Mouse (Mus musculus) liver, adult 2 months (tissue): ENCODE data around the gene Ccr7. TPM values are rescaled to one million over a fixed set of nuclear protein-coding genes. Genes with fewer than 3 reads are reported as not detected.

Experiments used
- DNase-seq: peaks from one replicate; pipeline ENCODE4 v3.0.0-alpha.2; 2011; ENCODE audit warnings: low read depth, low spot score; ENCODE audit errors: extremely low read depth
- H3K27ac ChIP-seq: fragments of 200-500 bp; replicated peaks from 2 replicates; pipeline ENCODE4 v1.5.1; 2012; ENCODE audit warnings: low read depth, mild to moderate bottlenecking, control low read depth, inconsistent platforms, low read length; ENCODE audit not compliant: insufficient read depth
- H3K27me3 ChIP-seq: fragments of 200-500 bp; 2 replicates; pipeline ENCODE4 v1.6.1; 2012; ENCODE audit warnings: mild to moderate bottlenecking, moderate library complexity, low read length, inconsistent platforms; ENCODE audit not compliant: control insufficient read depth, insufficient read depth
- H3K36me3 ChIP-seq: fragments of 200-500 bp; 2 replicates; pipeline ENCODE4 v1.6.1; 2012; ENCODE audit warnings: low read length, inconsistent platforms; ENCODE audit not compliant: control insufficient read depth, insufficient read depth
- H3K4me1 ChIP-seq: fragments of 200-500 bp; 2 replicates; pipeline ENCODE4 v1.6.1; 2011; ENCODE audit warnings: low read length; ENCODE audit not compliant: control insufficient read depth, insufficient read depth
- H3K4me3 ChIP-seq: fragments of 200-500 bp; 2 replicates; pipeline ENCODE4 v1.5.1; 2011; ENCODE audit warnings: low read depth, mild to moderate bottlenecking, control low read depth, low read length, moderate library complexity; ENCODE audit not compliant: insufficient read depth
- H3K79me2 ChIP-seq: fragments of 200-500 bp; 2 replicates; pipeline ENCODE4 v1.6.1; 2012; ENCODE audit warnings: inconsistent platforms, mild to moderate bottlenecking, low read length, moderate library complexity; ENCODE audit not compliant: control insufficient read depth, insufficient read depth
- H3K9ac ChIP-seq: fragments of 200-500 bp; 2 replicates; pipeline ENCODE4 v1.6.1; 2012; ENCODE audit warnings: low read depth, mild to moderate bottlenecking, control low read depth, inconsistent platforms, low read length
- CTCF ChIP-seq: fragments of 200-500 bp; IDR thresholded peaks from 2 replicates; pipeline ENCODE4 v1.5.1; 2011; ENCODE audit warnings: low read depth, low read length, control low read depth
- POLR2A ChIP-seq: fragments of 200-500 bp; IDR thresholded peaks from 2 replicates; pipeline ENCODE4 v1.6.1; 2011; ENCODE audit warnings: low read length, control low read depth; ENCODE audit not compliant: insufficient read depth; ENCODE audit errors: extremely low read depth
- WGBS: fragments of 180-500 bp; shearing (Covaris S2); methylation state at CpG from one replicate; pipeline ENCODE4 v1.1.7; 2018; 5-methylcytosine and 5-hydroxymethylcytosine counted together
- polyA plus RNA-seq: library from polyadenylated mRNA; depleted of rRNA; stranded (reverse); fragments of >200 nt; gene quantifications from 2 replicates; pipeline ENCODE4 v1.2.3, GENCODE M21; 2012; rRNA removed
- total RNA-seq: library from RNA; depleted of rRNA; stranded (reverse); fragments of >200 nt; gene quantifications from 2 replicates; pipeline ENCODE4 v1.2.3, GENCODE M21; 2014; rRNA removed

Gene Ccr7
- total RNA-seq (0.55 and 0.74 TPM in 2 replicates), polyA plus RNA-seq (0.91 and 1.5 TPM in 2 replicates)

GRCm38 (mm10) chr11:99154987-99155641 lies at the start of gene Ccr7:
Gene Ccr7, minus strand, starts transcription at chr11:99155077.
- no peak within 1 kb of the TSS for H3K4me3 ChIP-seq
- no peak for DNase-seq
- H3K79me2 ChIP-seq, result no peaks in the 10 kb centered on the region
- H3K4me1 ChIP-seq, result 0 out of 2 replicates have a peak, but pooled peaks cover 1% of the 10 kb centered on the region
- no peaks in the 10 kb centered on the region for H3K36me3 ChIP-seq
- H3K27ac ChIP-seq, result no peak within 1 kb of the TSS
- 73% methylated on average over 12 of the region's 12 CpGs for WGBS
- TF ChIP-seq CTCF, result no peak
- no peak for TF ChIP-seq POLR2A
- no peak within 1 kb of the TSS for H3K9ac ChIP-seq
- no peaks in the 10 kb centered on the region for H3K27me3 ChIP-seq

- 18% methylated on average over 14 of the region's 14 CpGs for WGBS
- no peaks in the 10 kb centered on the region for H3K36me3 ChIP-seq
These were observed 34.3 kb upstream of the Ccr7 start for GRCm38 (mm10) chr11:99189154-99189582.

GRCm38 (mm10) chr11:99187348-99187747 lies 32.5 kb upstream of the Ccr7 start:
- TF ChIP-seq CTCF (no peak), POLR2A (no peak)
- WGBS, result 83% methylated on average over 4 of the region's 4 CpGs
- no peak overlapping the region for H3K9ac ChIP-seq
- no peaks in the 10 kb centered on the region for H3K79me2 ChIP-seq
- no peaks in the 10 kb centered on the region for H3K27me3 ChIP-seq
- no peaks in the 10 kb centered on the region for H3K4me1 ChIP-seq
- no peak overlapping the region for H3K27ac ChIP-seq
- no peak for DNase-seq
- no peak overlapping the region for H3K4me3 ChIP-seq
- H3K36me3 ChIP-seq, result no peaks in the 10 kb centered on the region

More at GRCm38 (mm10) chr11:99189154-99189582, 34.3 kb upstream of the Ccr7 start:
- H3K27me3 ChIP-seq, result no peaks in the 10 kb centered on the region
- no peaks in the 10 kb centered on the region for H3K4me1 ChIP-seq
- no peaks in the 10 kb centered on the region for H3K79me2 ChIP-seq
- no peak overlapping the region for H3K27ac ChIP-seq
- peak; percentile 38 for DNase-seq
- no peak overlapping the region for H3K9ac ChIP-seq
- TF ChIP-seq CTCF (peak; percentile 94), POLR2A (no peak)
- H3K4me3 ChIP-seq, result no peak overlapping the region

- Histone ChIP-seq H3K27me3 (no peaks in the 10 kb centered on the region), H3K27ac (no peak overlapping the region), H3K4me1 (no peaks in the 10 kb centered on the region), H3K36me3 (no peaks in the 10 kb centered on the region), H3K79me2 (no peaks in the 10 kb centered on the region), H3K4me3 (no peak overlapping the region), H3K9ac (no peak overlapping the region)
- 78% methylated on average over 2 of the region's 2 CpGs for WGBS
- TF ChIP-seq POLR2A (no peak), CTCF (no peak)
- no peak for DNase-seq
These were observed 32.0 kb upstream of the Ccr7 start for GRCm38 (mm10) chr11:99186836-99187235.

GRCm38 (mm10) chr11:99182575-99182974 lies 27.7 kb upstream of the Ccr7 start:
- no peaks in the 10 kb centered on the region for H3K27me3 ChIP-seq
- no peak for DNase-seq
- H3K36me3 ChIP-seq, result no peaks in the 10 kb centered on the region
- WGBS, result 65% methylated on average over 11 of the region's 11 CpGs
- no peaks in the 10 kb centered on the region for H3K4me1 ChIP-seq
- no peaks in the 10 kb centered on the region for H3K79me2 ChIP-seq
- no peak overlapping the region for H3K9ac ChIP-seq
- H3K4me3 ChIP-seq, result no peak overlapping the region
- H3K27ac ChIP-seq, result no peak overlapping the region
- TF ChIP-seq POLR2A (no peak), CTCF (no peak)

GRCm38 (mm10) chr11:99180071-99180470 lies 25.2 kb upstream of the Ccr7 start:
- WGBS, result 95% methylated on average over 5 of the region's 5 CpGs

More at GRCm38 (mm10) chr11:99180071-99180470, 25.2 kb upstream of the Ccr7 start:
- Histone ChIP-seq H3K79me2 (no peaks in the 10 kb centered on the region), H3K4me1 (no peaks in the 10 kb centered on the region), H3K9ac (no peak overlapping the region), H3K27me3 (no peaks in the 10 kb centered on the region), H3K4me3 (no peak overlapping the region), H3K27ac (no peak overlapping the region), H3K36me3 (no peaks in the 10 kb centered on the region)
- DNase-seq, result no peak
- TF ChIP-seq POLR2A (no peak), CTCF (no peak)
